Mouse (Mus musculus): Measurements from ENCODE around the gene Kpna2. TPM values are rescaled to one million over a fixed set of nuclear protein-coding genes. Genes with fewer than 3 reads are reported as not detected.

The Kpna2 gene
- polyA plus RNA-seq, 1 experiment from 2014 or later = 259 TPM

DNA sequence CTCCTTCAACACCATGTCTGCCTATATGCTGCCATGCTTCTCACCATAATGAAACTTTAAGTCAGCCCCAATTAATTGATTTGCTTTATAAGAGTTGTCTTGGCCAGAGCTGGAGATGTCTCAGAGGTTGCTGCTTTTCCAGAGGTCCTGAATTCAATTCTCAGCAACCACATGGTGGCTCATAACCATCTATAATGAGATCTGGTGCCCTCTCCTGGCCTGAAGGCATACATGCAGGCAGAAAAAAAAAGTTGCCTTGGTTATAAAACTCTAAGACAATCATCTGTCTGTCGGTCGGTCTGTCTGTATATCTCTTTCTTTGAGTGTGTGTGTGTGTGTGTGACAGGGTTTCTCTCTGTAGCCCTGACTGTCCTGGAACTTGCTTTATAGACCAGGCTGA, 24.9 kb downstream of the Kpna2 start:
- no peak overlapping the region for H3K4me2 ChIP-seq
- H3K9me3 ChIP-seq = no peaks in the 10 kb centered on the region
- H3K27me3 ChIP-seq (replicated peaks) = no peaks in the 10 kb centered on the region
- no peak overlapping the region for H3K9ac ChIP-seq
- 0 out of 2 replicates have a peak, but pooled peaks cover 2% of the 10 kb centered on the region for H3K4me1 ChIP-seq
- H3K4me3 ChIP-seq (replicated peaks) = no peak overlapping the region
- no peaks in the 10 kb centered on the region for H3K36me3 ChIP-seq
- WGBS = 87% methylated on average over 2 of the region's 2 CpGs
- no peak for ATAC-seq (ENCODE audit: insufficient read depth, low FRiP score, low read depth)
- H3K27ac ChIP-seq = no peak overlapping the region

- Histone ChIP-seq H3K4me3 (replicated peaks) (no peak overlapping the region), H3K4me1 (0 out of 2 replicates have a peak, but pooled peaks cover 2% of the 10 kb centered on the region), H3K4me2 (no peak overlapping the region), H3K27ac (no peak overlapping the region), H3K9me3 (no peaks in the 10 kb centered on the region), H3K36me3 (no peaks in the 10 kb centered on the region), H3K27me3 (replicated peaks) (no peaks in the 10 kb centered on the region), H3K9ac (no peak overlapping the region)
- ATAC-seq (ENCODE audit: insufficient read depth, low FRiP score, low read depth) = no peak
- 78% methylated on average over 5 of the region's 5 CpGs for WGBS
These were observed 26.3 kb downstream of the Kpna2 start for GRCm38 (mm10) chr11:106973016-106973415.

GRCm38 (mm10) chr11:106969798-106970197, 29.5 kb downstream of the Kpna2 start:
- Histone ChIP-seq H3K9ac (no peak overlapping the region), H3K4me3 (replicated peaks) (no peak overlapping the region), H3K27ac (no peak overlapping the region), H3K4me1 (0 out of 2 replicates have a peak, but pooled peaks cover 2% of the 10 kb centered on the region), H3K9me3 (no peaks in the 10 kb centered on the region), H3K27me3 (replicated peaks) (no peaks in the 10 kb centered on the region), H3K36me3 (no peaks in the 10 kb centered on the region), H3K4me2 (no peak overlapping the region)
- 53% methylated on average over 8 of the region's 8 CpGs for WGBS
- ATAC-seq (ENCODE audit: insufficient read depth, low FRiP score, low read depth) = no peak

GRCm38 (mm10) chr11:106967630-106968029, 31.7 kb downstream of the Kpna2 start:
- H3K27ac ChIP-seq = peak overlapping the region; percentile 9; the same call in 1 of the 2 replicates
- H3K36me3 ChIP-seq = no peaks in the 10 kb centered on the region
- H3K9me3 ChIP-seq = no peaks in the 10 kb centered on the region
- 0 out of 2 replicates have a peak, but pooled peaks cover 2% of the 10 kb centered on the region for H3K4me1 ChIP-seq
- H3K9ac ChIP-seq = no peak overlapping the region
- H3K27me3 ChIP-seq (replicated peaks) = no peaks in the 10 kb centered on the region
- no peak for ATAC-seq (ENCODE audit: insufficient read depth, low FRiP score, low read depth)
- no peak overlapping the region for H3K4me2 ChIP-seq
- no peak overlapping the region for H3K4me3 ChIP-seq (replicated peaks)
- 51% methylated on average over 10 of the region's 10 CpGs for WGBS

DNA sequence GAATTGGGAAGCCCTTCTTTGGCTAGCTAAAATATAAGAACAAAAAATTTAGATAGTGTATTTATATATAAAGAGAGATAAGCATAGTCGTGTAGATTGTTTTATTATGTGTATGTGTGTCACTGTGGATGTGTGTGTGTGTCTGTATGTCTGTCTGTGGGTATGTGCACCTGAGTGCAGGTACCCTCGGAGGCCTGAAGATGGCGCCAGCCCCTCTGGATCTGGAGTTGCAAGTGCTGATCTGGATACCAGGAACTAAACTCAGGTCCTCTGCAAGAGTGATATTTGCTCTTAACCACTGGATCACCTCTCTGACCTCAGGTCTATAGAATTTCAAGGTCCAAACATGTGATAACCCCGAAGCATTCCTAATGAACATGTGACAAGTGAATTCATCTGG, 33.5 kb downstream of the Kpna2 start:
- WGBS = 81% methylated on average over 4 of the region's 4 CpGs
- Histone ChIP-seq H3K4me1 (0 out of 2 replicates have a peak, but pooled peaks cover 2% of the 10 kb centered on the region), H3K36me3 (no peaks in the 10 kb centered on the region), H3K4me2 (no peak overlapping the region), H3K9ac (no peak overlapping the region), H3K27me3 (replicated peaks) (no peaks in the 10 kb centered on the region), H3K4me3 (replicated peaks) (no peak overlapping the region), H3K9me3 (no peaks in the 10 kb centered on the region), H3K27ac (no peak overlapping the region)
- no peak for ATAC-seq (ENCODE audit: insufficient read depth, low FRiP score, low read depth)

DNA sequence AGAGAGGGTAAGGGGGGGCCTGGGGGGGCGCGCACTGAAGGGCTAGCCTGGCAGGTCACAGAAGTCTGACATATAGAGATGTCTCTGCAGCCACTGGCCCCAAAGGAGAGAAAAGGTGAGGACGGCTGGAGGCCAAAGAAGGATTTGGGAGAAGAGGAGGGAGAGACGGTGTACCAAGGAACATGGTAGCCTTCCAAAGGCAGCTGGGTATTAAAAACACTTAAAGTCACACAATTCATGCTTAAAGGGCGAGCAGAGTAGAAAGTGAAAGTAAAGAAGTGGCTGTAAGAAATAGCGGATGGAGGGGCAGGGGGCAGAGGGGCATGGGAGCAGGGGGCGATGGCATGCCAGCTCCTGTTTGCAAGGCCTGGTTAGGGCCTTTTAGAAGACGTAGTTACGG, 37.0 kb downstream of the Kpna2 start:
- Histone ChIP-seq H3K4me3 (replicated peaks) (no peak overlapping the region), H3K9ac (no peak overlapping the region), H3K27ac (no peak overlapping the region; the same call in 1 of the 2 replicates), H3K36me3 (no peaks in the 10 kb centered on the region), H3K27me3 (replicated peaks) (no peaks in the 10 kb centered on the region), H3K4me1 (peaks cover 4% of the 10 kb centered on the region; the same call in 1 of the 2 replicates), H3K4me2 (no peak overlapping the region), H3K9me3 (no peaks in the 10 kb centered on the region)
- 82% methylated on average over 9 of the region's 9 CpGs for WGBS
- no peak for ATAC-seq (ENCODE audit: insufficient read depth, low FRiP score, low read depth)

- H3K27ac ChIP-seq = peak overlapping the region; percentile 44; the same call in 1 of the 2 replicates
- no peak overlapping the region for H3K4me2 ChIP-seq
- H3K27me3 ChIP-seq (replicated peaks) = no peaks in the 10 kb centered on the region
- no peaks in the 10 kb centered on the region for H3K9me3 ChIP-seq
- no peak overlapping the region for H3K9ac ChIP-seq
- no peak overlapping the region for H3K4me3 ChIP-seq (replicated peaks)
- no peaks in the 10 kb centered on the region for H3K36me3 ChIP-seq
- 61% methylated on average over 13 of the region's 13 CpGs for WGBS
- no peak for ATAC-seq (ENCODE audit: insufficient read depth, low FRiP score, low read depth)
- peaks cover 6% of the 10 kb centered on the region; the same call in 1 of the 2 replicates for H3K4me1 ChIP-seq
These were observed 37.8 kb downstream of the Kpna2 start for GRCm38 (mm10) chr11:106961471-106962081.

- Histone ChIP-seq H3K27ac (no peak overlapping the region), H3K9ac (no peak overlapping the region), H3K36me3 (no peaks in the 10 kb centered on the region), H3K9me3 (no peaks in the 10 kb centered on the region), H3K4me1 (peaks cover 6% of the 10 kb centered on the region; the same call in 1 of the 2 replicates), H3K27me3 (replicated peaks) (no peaks in the 10 kb centered on the region), H3K4me2 (no peak overlapping the region), H3K4me3 (replicated peaks) (no peak overlapping the region)
- no peak for ATAC-seq (ENCODE audit: insufficient read depth, low FRiP score, low read depth)
- 91% methylated on average over 5 of the region's 5 CpGs for WGBS
These were observed 40.2 kb downstream of the Kpna2 start for GRCm38 (mm10) chr11:106959121-106959520.

DNA sequence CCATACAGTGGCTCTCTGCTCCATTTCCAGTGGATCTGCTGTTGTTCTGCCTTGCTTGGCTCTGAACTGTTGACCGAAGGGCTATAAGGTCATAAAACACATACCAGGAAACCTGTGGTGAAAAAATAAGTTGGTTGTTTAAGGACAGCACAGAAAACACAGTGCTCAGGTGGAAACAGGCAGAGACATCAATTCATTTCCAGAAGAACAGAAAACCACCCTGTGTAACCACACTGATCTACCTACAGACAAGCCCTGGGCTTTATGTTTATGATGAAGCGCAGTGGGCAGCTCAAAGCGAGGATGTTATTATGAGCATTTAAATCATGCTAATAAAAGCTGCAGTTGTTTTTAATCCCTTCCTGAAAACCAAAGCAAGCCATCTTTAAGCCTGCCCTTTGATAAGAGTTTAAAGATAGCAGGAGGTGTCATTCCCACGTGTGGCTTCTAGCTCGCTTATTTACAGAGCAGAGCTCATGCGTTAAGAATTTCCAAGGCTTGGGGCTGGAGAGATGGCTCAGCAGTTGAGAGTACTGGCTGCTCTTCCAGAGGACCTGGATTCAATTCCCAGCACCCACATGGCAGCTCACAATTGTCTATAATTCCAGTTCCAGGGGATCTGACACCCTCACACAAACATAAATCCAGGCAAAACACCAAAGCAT, 40.8 kb downstream of the Kpna2 start:
- Histone ChIP-seq H3K36me3 (no peaks in the 10 kb centered on the region), H3K4me2 (no peak overlapping the region), H3K4me1 (peaks cover 6% of the 10 kb centered on the region; the same call in 1 of the 2 replicates), H3K4me3 (replicated peaks) (no peak overlapping the region), H3K9ac (no peak overlapping the region), H3K27me3 (replicated peaks) (no peaks in the 10 kb centered on the region), H3K9me3 (no peaks in the 10 kb centered on the region), H3K27ac (no peak overlapping the region)
- WGBS = 72% methylated on average over 6 of the region's 6 CpGs
- ATAC-seq (ENCODE audit: insufficient read depth, low FRiP score, low read depth) = no peak

DNA sequence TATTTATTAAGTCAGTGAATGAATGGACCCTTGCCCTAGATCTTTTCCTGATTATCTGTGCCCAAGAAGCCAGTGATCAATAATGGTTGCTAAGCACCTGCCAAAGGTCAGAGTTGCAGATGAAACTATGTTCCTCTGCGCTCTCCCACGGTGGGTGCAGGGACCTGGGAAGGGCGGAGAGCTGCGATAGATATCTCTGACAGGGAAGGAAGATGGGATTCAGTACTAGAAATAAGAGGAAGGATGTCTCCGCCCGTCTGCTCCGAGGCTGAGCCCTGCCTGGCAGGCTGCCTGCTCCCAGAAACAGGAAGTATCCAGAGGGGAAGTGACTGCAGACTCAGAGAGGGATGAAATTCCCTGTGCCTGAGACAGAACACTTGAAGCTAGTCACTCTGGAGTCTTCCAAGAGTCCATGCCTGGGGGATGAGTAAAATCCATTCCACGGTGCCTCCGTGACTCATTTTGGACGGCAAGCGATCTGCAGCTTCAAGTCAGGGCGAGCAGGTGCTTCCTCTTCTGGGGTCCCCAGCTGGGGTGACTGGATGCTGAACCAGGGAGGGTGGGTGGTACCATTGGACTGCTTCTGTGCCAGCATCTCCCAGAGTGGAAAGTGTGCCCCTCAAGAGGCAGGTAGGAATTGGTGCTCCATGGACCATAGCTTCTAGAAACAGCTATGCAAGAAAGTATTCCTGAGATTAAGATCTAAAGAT, 41.9 kb downstream of the Kpna2 start:
- Histone ChIP-seq H3K27ac (peak overlapping the region; percentile 51; the same call in 1 of the 2 replicates), H3K9ac (no peak overlapping the region), H3K9me3 (no peaks in the 10 kb centered on the region), H3K27me3 (replicated peaks) (no peaks in the 10 kb centered on the region), H3K4me2 (no peak overlapping the region), H3K4me3 (replicated peaks) (0 out of 2 replicates have a peak overlapping the region, but pooled peaks have one; percentile 5), H3K4me1 (peaks cover 6% of the 10 kb centered on the region; the same call in 1 of the 2 replicates), H3K36me3 (no peaks in the 10 kb centered on the region)
- WGBS = 38% methylated on average over 12 of the region's 12 CpGs
- no peak; the same call in 1 of the 2 replicates for ATAC-seq (ENCODE audit: insufficient read depth, low FRiP score, low read depth)

GRCm38 (mm10) chr11:106954566-106954965, 44.8 kb downstream of the Kpna2 start:
- Histone ChIP-seq H3K36me3 (no peaks in the 10 kb centered on the region), H3K9me3 (no peaks in the 10 kb centered on the region), H3K4me3 (replicated peaks) (no peak overlapping the region), H3K27me3 (replicated peaks) (no peaks in the 10 kb centered on the region), H3K9ac (no peak overlapping the region), H3K4me2 (no peak overlapping the region), H3K27ac (no peak overlapping the region), H3K4me1 (peaks cover 6% of the 10 kb centered on the region; the same call in 1 of the 2 replicates)
- WGBS = 70% methylated on average over 8 of the region's 8 CpGs
- ATAC-seq (ENCODE audit: insufficient read depth, low FRiP score, low read depth) = no peak

GRCm38 (mm10) chr11:106954116-106954515, 45.2 kb downstream of the Kpna2 start:
- no peak for ATAC-seq (ENCODE audit: insufficient read depth, low FRiP score, low read depth)
- Histone ChIP-seq H3K4me2 (no peak overlapping the region), H3K9ac (no peak overlapping the region), H3K36me3 (no peaks in the 10 kb centered on the region), H3K9me3 (no peaks in the 10 kb centered on the region), H3K4me3 (replicated peaks) (no peak overlapping the region), H3K27ac (no peak overlapping the region), H3K4me1 (peaks cover 6% of the 10 kb centered on the region; the same call in 1 of the 2 replicates), H3K27me3 (replicated peaks) (no peaks in the 10 kb centered on the region)
- 72% methylated on average over 9 of the region's 9 CpGs for WGBS

Measured in stomach, embryonic 15.5 days (tissue).